Mouse (Mus musculus) thymus, postnatal 0 days (tissue): Measurements from ENCODE around the gene Klhdc10. TPM values are rescaled to one million over a fixed set of nuclear protein-coding genes. Genes with fewer than 3 reads are reported as not detected.
A peak's percentile ranks its signal among the peaks of the same experiment; 100 is the strongest.
"Not testable (repeated sequence)": the region's sequence is repeated elsewhere in the genome, so short reads cannot be mapped to it uniquely, and the experiment has no call there.

Experiments used
- DNase-seq: peaks from one replicate; pipeline ENCODE4 v3.0.0-alpha.2; 2015; ENCODE audit warnings: low spot score
- polyA plus RNA-seq: library from polyadenylated mRNA; unstranded; fragments of >200 nt; fragmentation: Nextera tagmentation; extraction: Ambion mirVana; gene quantifications from 2 replicates; pipeline ENCODE4 v1.2.1, GENCODE M21; 2015

Klhdc10 gene
- polyA plus RNA-seq, result 7.9 and 8.3 TPM in 2 replicates

- DNase-seq, result peak; percentile 99
Observed at GRCm38 (mm10) chr6:30401308-30402015, at the start of gene Klhdc10. Gene Klhdc10, plus strand, starts transcription at chr6:30401868.

GRCm38 (mm10) chr6:30352762-30353161 lies 48.9 kb upstream of the Klhdc10 start:
- DNase-seq, result no peak

- DNase-seq, result no peak
Observed at GRCm38 (mm10) chr6:30353661-30354060, 48.0 kb upstream of the Klhdc10 start.

- peak; percentile 25 for DNase-seq
Observed at GRCm38 (mm10) chr6:30354760-30355159, 46.9 kb upstream of the Klhdc10 start.

GRCm38 (mm10) chr6:30355701-30356100 lies 46.0 kb upstream of the Klhdc10 start:
- DNase-seq, result no peak

- DNase-seq, result no peak
Observed at GRCm38 (mm10) chr6:30356161-30356560, 45.5 kb upstream of the Klhdc10 start.

GRCm38 (mm10) chr6:30356680-30357079 lies 45.0 kb upstream of the Klhdc10 start:
- no peak for DNase-seq

GRCm38 (mm10) chr6:30357561-30358177 lies 44.0 kb upstream of the Klhdc10 start:
- peak; percentile 87 for DNase-seq

GRCm38 (mm10) chr6:30359762-30360509 lies 41.7 kb upstream of the Klhdc10 start:
- DNase-seq, result no peak

GRCm38 (mm10) chr6:30363808-30364207 lies 37.9 kb upstream of the Klhdc10 start:
- DNase-seq, result no peak

GRCm38 (mm10) chr6:30369291-30369690 lies 32.4 kb upstream of the Klhdc10 start:
- DNase-seq, result no peak

- DNase-seq, result no peak
Observed at GRCm38 (mm10) chr6:30372627-30373369, 28.9 kb upstream of the Klhdc10 start.

- DNase-seq, result no peak
Observed at GRCm38 (mm10) chr6:30374731-30375510, 26.7 kb upstream of the Klhdc10 start.

- DNase-seq, result no peak
Observed at GRCm38 (mm10) chr6:30375791-30376190, 25.9 kb upstream of the Klhdc10 start.

- peak; percentile 36 for DNase-seq
Observed at GRCm38 (mm10) chr6:30381116-30381515, 20.6 kb upstream of the Klhdc10 start.

GRCm38 (mm10) chr6:30390271-30390670 lies 11.4 kb upstream of the Klhdc10 start:
- DNase-seq, result not testable (repeated sequence)

GRCm38 (mm10) chr6:30390714-30391697 lies 10.7 kb upstream of the Klhdc10 start, which contains the start of gene Zc3hc1:
Gene Zc3hc1, minus strand, starts transcription at chr6:30391028.
- peak; percentile 88 for DNase-seq

- no peak for DNase-seq
Observed at GRCm38 (mm10) chr6:30391996-30392395, 9.7 kb upstream of the Klhdc10 start.

GRCm38 (mm10) chr6:30400146-30400545 lies 1.5 kb upstream of the Klhdc10 start:
- DNase-seq, result no peak
